Mouse (Mus musculus): ENCODE results near the gene Heca. TPM values are rescaled to one million over a fixed set of nuclear protein-coding genes. Genes with fewer than 3 reads are reported as not detected.
"Not testable (repeated sequence)": the region's sequence is repeated elsewhere in the genome, so short reads cannot be mapped to it uniquely, and the experiment has no call there.

Heca gene
- polyA plus RNA-seq, 1 experiment from 2014 or later = 3.2 TPM

DNA sequence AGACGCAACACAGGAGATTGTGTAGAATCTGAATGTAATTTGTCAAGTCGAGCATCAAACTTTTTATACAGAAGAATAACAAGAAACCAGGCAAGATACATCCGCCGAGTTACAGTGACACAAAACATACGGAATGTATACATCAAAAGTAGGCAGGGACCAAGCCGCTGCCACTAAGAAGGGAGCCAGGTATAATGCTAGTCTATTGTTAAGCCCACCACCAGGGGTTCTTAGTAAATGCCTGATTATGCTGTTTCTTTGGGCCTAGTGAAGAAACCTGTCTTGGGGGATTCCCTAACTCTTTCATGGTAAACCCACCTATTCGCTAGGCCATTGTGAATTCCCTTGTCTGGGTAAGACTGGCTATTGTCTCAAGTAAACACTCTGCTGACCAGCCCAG lies 127.4 kb downstream of the Heca start:
- H3K27ac ChIP-seq; H3K9me3 ChIP-seq; ATAC-seq; H3K9ac ChIP-seq; H3K4me1 ChIP-seq (replicated peaks); H3K4me2 ChIP-seq (replicated peaks); H3K4me3 ChIP-seq (replicated peaks); H3K36me3 ChIP-seq; H3K27me3 ChIP-seq (replicated peaks): not testable (repeated sequence)
- WGBS = 90% methylated on average over 7 of the region's 7 CpGs

Other genes starting within 250 kb of the Heca start
- 48.9 and 49.5 TPM in 2 replicates for gene Cited2, start 224.8 kb downstream of the Heca start, polyA plus RNA-seq (2015; fragmentation: Nextera tagmentation; extraction: Ambion mirVana)
- gene Txlnb, start 151.8 kb downstream of the Heca start, polyA plus RNA-seq (2015; fragmentation: Nextera tagmentation; extraction: Ambion mirVana) = 0.18 and 0.28 TPM in 2 replicates
- 162 and 194 TPM in 2 replicates for gene Abracl, start 75.2 kb upstream of the Heca start, polyA plus RNA-seq (2015; fragmentation: Nextera tagmentation; extraction: Ambion mirVana)
- gene Reps1, start 107.8 kb upstream of the Heca start, polyA plus RNA-seq (2015; fragmentation: Nextera tagmentation; extraction: Ambion mirVana) = 14.8 and 15.1 TPM in 2 replicates